Mouse (Mus musculus) heart, embryonic 16.5 days (tissue): Measurements from ENCODE around the gene Map6. TPM values are rescaled to one million over a fixed set of nuclear protein-coding genes. Genes with fewer than 3 reads are reported as not detected.

Source experiments
- ATAC-seq: fragments of 200-750 bp; cut with Nextera tagmentation; replicated peaks from 2 replicates; pipeline ENCODE4 v1.8.0; 2017; ENCODE audit warnings: moderate number of reproducible peaks; ENCODE audit not compliant: insufficient read depth, low FRiP score; ENCODE audit errors: extremely low read depth
- H3K27ac ChIP-seq: fragments of 300-500 bp; sonication (generic); 2 replicates; pipeline ENCODE4 v1.5.1; 2014; ENCODE audit warnings: mild to moderate bottlenecking, low read length, control low read depth, moderate library complexity
- H3K27me3 ChIP-seq: fragments of 300-500 bp; sonication (generic); 2 replicates; pipeline ENCODE4 v1.6.1; 2014; ENCODE audit warnings: low read length, mixed read lengths; ENCODE audit not compliant: control insufficient read depth, insufficient read depth
- H3K36me3 ChIP-seq: fragments of 300-500 bp; sonication (generic); 2 replicates; pipeline ENCODE4 v1.6.1; 2014; ENCODE audit not compliant: control insufficient read depth, insufficient read depth
- H3K4me1 ChIP-seq: fragments of 300-500 bp; sonication (generic); 2 replicates; pipeline ENCODE4 v1.6.1; 2014; ENCODE audit warnings: low read length, mixed read lengths; ENCODE audit not compliant: control insufficient read depth, insufficient read depth
- H3K4me2 ChIP-seq: fragments of 300-500 bp; sonication (generic); 2 replicates; pipeline ENCODE4 v1.6.1; 2014; ENCODE audit warnings: low read depth, mild to moderate bottlenecking, control low read depth, low read length
- H3K4me3 ChIP-seq: fragments of 300-500 bp; sonication (generic); 2 replicates; pipeline ENCODE4 v1.5.1; 2014; ENCODE audit warnings: mild to moderate bottlenecking, control low read depth, low read length
- H3K9ac ChIP-seq: fragments of 300-500 bp; sonication (generic); 2 replicates; pipeline ENCODE4 v1.6.1; 2014; ENCODE audit warnings: low read length, control low read depth
- H3K9me3 ChIP-seq: fragments of 300-500 bp; sonication (generic); replicated peaks from 2 replicates; pipeline ENCODE4 v1.6.1; 2016; ENCODE audit warnings: low read length; ENCODE audit not compliant: control insufficient read depth
- WGBS: fragments of 180-500 bp; shearing (Covaris S2); extraction: QIAGEN DNeasy Blood & Tissue Kit; methylation state at CpG from one replicate; pipeline ENCODE4 v1.1.7; 2014; 5-methylcytosine and 5-hydroxymethylcytosine counted together
- polyA plus RNA-seq: library from polyadenylated mRNA; unstranded; fragments of >200 nt; fragmentation: Nextera tagmentation; extraction: Ambion mirVana; gene quantifications from 2 replicates; pipeline ENCODE4 v1.2.1, GENCODE M21; 2015

Map6 gene
- polyA plus RNA-seq, 1 experiment from 2014 or later: 2.2 TPM

GRCm38 (mm10) chr7:99328847-99329246 is 61.6 kb downstream of the Map6 start:
- WGBS: 64% methylated on average over 4 of the region's 4 CpGs
- Histone ChIP-seq H3K9ac (no peak overlapping the region), H3K27ac (no peak overlapping the region), H3K27me3 (peaks cover 5% of the 10 kb centered on the region), H3K4me1 (no peaks in the 10 kb centered on the region), H3K36me3 (no peaks in the 10 kb centered on the region), H3K4me2 (no peak overlapping the region), H3K4me3 (no peak overlapping the region), H3K9me3 (no peaks in the 10 kb centered on the region)
- no peak for ATAC-seq

- H3K4me2 ChIP-seq: no peak overlapping the region
- 83% methylated on average over 5 of the region's 5 CpGs for WGBS
- H3K27ac ChIP-seq: no peak overlapping the region
- H3K36me3 ChIP-seq: no peaks in the 10 kb centered on the region
- H3K9me3 ChIP-seq: no peaks in the 10 kb centered on the region
- H3K27me3 ChIP-seq: peaks cover 5% of the 10 kb centered on the region; the same call in 1 of the 2 replicates
- no peak overlapping the region for H3K4me3 ChIP-seq
- no peaks in the 10 kb centered on the region for H3K4me1 ChIP-seq
- ATAC-seq: no peak
- H3K9ac ChIP-seq: no peak overlapping the region
Measured at GRCm38 (mm10) chr7:99330012-99330411, 62.8 kb downstream of the Map6 start.

DNA sequence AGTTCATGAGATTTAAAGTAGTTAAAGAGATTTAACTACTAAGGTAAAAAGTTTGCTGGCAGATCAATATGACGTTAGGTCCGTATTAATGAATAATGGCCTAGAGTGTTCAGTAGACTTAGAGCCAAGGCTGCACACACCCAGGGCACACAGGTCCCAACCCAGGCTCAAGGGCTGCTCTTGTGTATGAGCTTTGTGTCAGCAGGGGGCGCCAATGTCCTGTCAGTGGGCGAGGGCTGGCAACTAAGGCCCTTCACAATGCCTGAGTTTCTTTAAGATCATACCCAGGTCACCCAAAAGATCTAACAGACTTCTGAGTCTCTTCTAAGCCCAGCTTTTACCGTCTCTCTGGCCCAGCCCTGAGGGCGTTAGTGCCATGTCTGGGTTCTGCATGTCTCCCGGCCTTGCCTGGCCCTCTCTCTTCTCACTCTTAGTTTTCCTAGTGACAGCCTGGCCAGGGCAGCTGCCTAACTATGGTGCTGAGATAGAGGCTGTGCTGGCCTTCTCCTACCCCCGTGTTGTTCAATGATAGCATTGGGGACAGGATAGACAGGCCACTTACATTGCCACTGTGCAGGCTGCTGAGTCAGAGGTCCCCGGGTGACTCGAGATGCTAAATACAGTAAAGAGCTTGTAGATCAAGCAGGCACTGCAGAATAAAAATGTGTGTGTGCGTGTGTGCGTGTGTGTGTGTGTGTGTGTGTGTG is 65.7 kb downstream of the Map6 start:
- H3K36me3 ChIP-seq: no peaks in the 10 kb centered on the region
- H3K27ac ChIP-seq: no peak overlapping the region
- H3K9ac ChIP-seq: no peak overlapping the region
- peak; percentile 79 for ATAC-seq
- H3K27me3 ChIP-seq: no peaks in the 10 kb centered on the region
- H3K9me3 ChIP-seq: no peaks in the 10 kb centered on the region
- no peaks in the 10 kb centered on the region for H3K4me1 ChIP-seq
- H3K4me3 ChIP-seq: no peak overlapping the region
- no peak overlapping the region for H3K4me2 ChIP-seq
- WGBS: 33% methylated on average over 12 of the region's 12 CpGs

DNA sequence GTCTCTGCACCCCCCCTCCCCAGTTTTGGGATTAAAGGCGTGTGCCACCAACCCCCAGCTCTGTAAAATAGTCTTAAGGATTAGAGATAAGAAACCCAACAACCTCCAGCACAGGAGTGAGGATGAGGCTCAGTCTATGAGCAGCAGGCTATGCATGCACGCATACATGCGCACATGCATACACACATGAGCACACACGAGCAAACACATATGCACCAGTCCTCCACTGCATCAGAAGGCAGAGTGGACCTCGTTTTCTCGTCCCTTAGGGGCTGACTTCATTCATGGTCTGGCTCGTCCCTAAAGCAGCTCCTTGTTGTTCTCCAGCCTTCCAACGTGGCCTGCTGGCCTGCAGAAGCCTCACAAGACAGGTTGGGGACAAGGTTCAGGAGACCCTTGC is 73.5 kb downstream of the Map6 start:
- WGBS: 73% methylated on average over 8 of the region's 8 CpGs
- Histone ChIP-seq H3K36me3 (peaks cover 17% of the 10 kb centered on the region), H3K9ac (no peak overlapping the region), H3K4me3 (no peak overlapping the region), H3K4me2 (no peak overlapping the region), H3K4me1 (peaks cover 1% of the 10 kb centered on the region; the same call in 1 of the 2 replicates), H3K27ac (no peak overlapping the region), H3K27me3 (no peaks in the 10 kb centered on the region), H3K9me3 (no peaks in the 10 kb centered on the region)
- ATAC-seq: no peak

GRCm38 (mm10) chr7:99343577-99343976 is 76.3 kb downstream of the Map6 start:
- Histone ChIP-seq H3K4me1 (peaks cover 13% of the 10 kb centered on the region), H3K4me3 (no peak overlapping the region), H3K27me3 (no peaks in the 10 kb centered on the region), H3K4me2 (no peak overlapping the region), H3K9ac (no peak overlapping the region), H3K36me3 (peaks cover 46% of the 10 kb centered on the region), H3K27ac (no peak overlapping the region), H3K9me3 (no peaks in the 10 kb centered on the region)
- ATAC-seq: no peak
- WGBS: 86% methylated on average over 4 of the region's 4 CpGs

DNA sequence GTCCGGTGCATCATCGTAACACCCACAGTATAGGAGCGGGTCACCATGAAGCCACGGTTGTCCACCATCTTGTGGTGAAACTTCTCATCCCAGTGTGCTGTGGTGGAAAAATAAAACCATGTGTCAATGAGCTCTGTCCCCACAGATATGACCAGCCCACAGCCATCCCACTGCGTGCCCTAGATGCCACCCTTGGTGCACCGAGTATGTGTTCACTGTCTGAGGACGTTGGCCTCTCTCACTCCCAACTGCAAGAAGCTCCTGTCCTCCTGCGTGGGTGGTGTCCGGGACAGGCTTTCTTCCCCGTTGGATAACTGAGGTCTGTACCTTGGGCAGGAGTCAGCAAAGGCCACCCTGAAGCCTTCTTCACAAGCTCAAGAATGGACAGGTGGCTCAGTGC is 80.0 kb downstream of the Map6 start:
- no peak overlapping the region for H3K9ac ChIP-seq
- peaks cover 34% of the 10 kb centered on the region for H3K4me1 ChIP-seq
- no peak for ATAC-seq
- H3K36me3 ChIP-seq: peaks cover 57% of the 10 kb centered on the region
- H3K27ac ChIP-seq: no peak overlapping the region
- no peak overlapping the region for H3K4me2 ChIP-seq
- 94% methylated on average over 10 of the region's 10 CpGs for WGBS
- no peak overlapping the region for H3K4me3 ChIP-seq
- no peaks in the 10 kb centered on the region for H3K9me3 ChIP-seq
- no peaks in the 10 kb centered on the region for H3K27me3 ChIP-seq

- H3K36me3 ChIP-seq: peaks cover 54% of the 10 kb centered on the region
- peaks cover 40% of the 10 kb centered on the region for H3K4me1 ChIP-seq
- no peak overlapping the region for H3K27ac ChIP-seq
- H3K9ac ChIP-seq: no peak overlapping the region
- H3K4me3 ChIP-seq: no peak overlapping the region
- 90% methylated on average over 26 of the region's 26 CpGs for WGBS
- H3K27me3 ChIP-seq: no peaks in the 10 kb centered on the region
- no peaks in the 10 kb centered on the region for H3K9me3 ChIP-seq
- no peak for ATAC-seq
- no peak overlapping the region for H3K4me2 ChIP-seq
Measured at GRCm38 (mm10) chr7:99348883-99349282, 81.6 kb downstream of the Map6 start.

GRCm38 (mm10) chr7:99349782-99350720 is 82.8 kb downstream of the Map6 start:
- H3K9me3 ChIP-seq: no peaks in the 10 kb centered on the region
- peak overlapping the region; percentile 93 for H3K27ac ChIP-seq
- 52% methylated on average over 9 of the region's 9 CpGs for WGBS
- H3K4me1 ChIP-seq: peaks cover 52% of the 10 kb centered on the region
- H3K36me3 ChIP-seq: peaks cover 43% of the 10 kb centered on the region
- H3K4me3 ChIP-seq: peak overlapping the region; percentile 79
- no peak for ATAC-seq
- H3K4me2 ChIP-seq: peak overlapping the region; percentile 75
- no peaks in the 10 kb centered on the region for H3K27me3 ChIP-seq
- H3K9ac ChIP-seq: peak overlapping the region; percentile 97
